Mouse (Mus musculus): ENCODE measurements around the gene Tnfrsf1b. TPM values are rescaled to one million over a fixed set of nuclear protein-coding genes. Genes with fewer than 3 reads are reported as not detected.

Tnfrsf1b gene
- polyA plus RNA-seq, 1 experiment: 3.9 TPM

DNA sequence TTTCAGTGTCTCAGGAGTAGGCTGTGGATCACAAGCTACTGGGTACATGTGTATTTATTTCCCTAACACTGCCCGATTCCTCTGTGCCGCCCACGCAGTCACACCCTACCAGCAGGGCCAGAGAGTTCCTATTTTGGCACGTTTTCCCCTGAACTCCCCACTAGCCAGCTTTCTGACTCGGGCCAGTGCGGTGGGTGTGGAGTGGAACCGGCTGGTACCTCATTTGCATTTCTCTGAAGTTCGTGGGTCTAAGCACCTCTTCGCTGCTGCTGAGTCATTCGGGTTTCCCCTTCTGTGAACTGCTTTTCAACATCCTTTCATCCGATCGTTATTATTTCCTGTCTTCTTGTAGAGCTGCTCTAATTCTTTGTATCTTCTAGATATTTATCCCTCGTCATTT, 7.7 kb upstream of the Tnfrsf1b start:
- H3K36me3 ChIP-seq (ENCODE audit: control insufficient read depth, insufficient read depth, low read length, poor library complexity, severe bottlenecking): no peaks in the 10 kb centered on the region
- H3K9ac ChIP-seq (ENCODE audit: low read depth, poor library complexity, severe bottlenecking): 0 out of 2 replicates have a peak overlapping the region, but pooled peaks have one; percentile 3
- no peak overlapping the region for H3K4me3 ChIP-seq (ENCODE audit: low read depth, low read length)
- no peak overlapping the region for H3K27ac ChIP-seq (ENCODE audit: insufficient read depth, low read length)
- no peaks in the 10 kb centered on the region for H3K9me3 ChIP-seq (replicated peaks; ENCODE audit: control insufficient read depth, insufficient read depth, low read length, poor library complexity, severe bottlenecking)
- H3K4me1 ChIP-seq (ENCODE audit: control insufficient read depth, insufficient read depth, low read length): peaks cover 4% of the 10 kb centered on the region
- no peak for TF ChIP-seq POLR2A (IDR thresholded peaks at IDR 0.05; ENCODE audit: insufficient read depth, low read length)
- no peaks in the 10 kb centered on the region for H3K27me3 ChIP-seq (ENCODE audit: control insufficient read depth, insufficient read depth, low read length, poor library complexity, severe bottlenecking)

DNA sequence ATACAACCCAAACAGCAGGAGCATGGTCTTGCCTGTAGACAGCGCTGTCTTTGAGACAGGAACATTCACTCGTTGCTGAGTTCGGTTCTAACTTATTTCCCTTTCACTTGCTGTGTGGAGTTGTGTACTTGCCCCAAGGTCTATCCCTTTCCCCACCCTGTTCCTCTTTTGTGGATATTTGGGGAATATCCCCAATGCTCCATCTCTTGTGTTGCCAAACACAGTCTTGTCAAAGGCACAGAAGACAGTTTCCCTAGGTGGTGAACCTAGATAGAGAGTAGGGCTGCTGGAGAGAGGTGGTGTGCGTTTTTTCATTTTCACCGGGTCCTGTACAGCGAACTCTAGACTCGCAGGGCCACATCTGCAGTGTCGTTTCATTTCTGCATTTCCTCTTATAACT, 5.9 kb upstream of the Tnfrsf1b start:
- no peak overlapping the region for H3K4me3 ChIP-seq (ENCODE audit: low read depth, low read length)
- H3K4me1 ChIP-seq (ENCODE audit: control insufficient read depth, insufficient read depth, low read length): peaks cover 4% of the 10 kb centered on the region
- no peak overlapping the region for H3K9ac ChIP-seq (ENCODE audit: low read depth, poor library complexity, severe bottlenecking)
- no peaks in the 10 kb centered on the region for H3K36me3 ChIP-seq (ENCODE audit: control insufficient read depth, insufficient read depth, low read length, poor library complexity, severe bottlenecking)
- no peaks in the 10 kb centered on the region for H3K9me3 ChIP-seq (replicated peaks; ENCODE audit: control insufficient read depth, insufficient read depth, low read length, poor library complexity, severe bottlenecking)
- H3K27me3 ChIP-seq (ENCODE audit: control insufficient read depth, insufficient read depth, low read length, poor library complexity, severe bottlenecking): no peaks in the 10 kb centered on the region
- no peak overlapping the region for H3K27ac ChIP-seq (ENCODE audit: insufficient read depth, low read length)
- TF ChIP-seq EP300 (IDR thresholded peaks at IDR 0.05; ENCODE audit: insufficient read depth, low read depth, low read length) (no peak), CTCF (IDR thresholded peaks at IDR 0.05; ENCODE audit: low read depth, low read length) (no peak), POLR2A (IDR thresholded peaks at IDR 0.05; ENCODE audit: insufficient read depth, low read length) (no peak)

DNA sequence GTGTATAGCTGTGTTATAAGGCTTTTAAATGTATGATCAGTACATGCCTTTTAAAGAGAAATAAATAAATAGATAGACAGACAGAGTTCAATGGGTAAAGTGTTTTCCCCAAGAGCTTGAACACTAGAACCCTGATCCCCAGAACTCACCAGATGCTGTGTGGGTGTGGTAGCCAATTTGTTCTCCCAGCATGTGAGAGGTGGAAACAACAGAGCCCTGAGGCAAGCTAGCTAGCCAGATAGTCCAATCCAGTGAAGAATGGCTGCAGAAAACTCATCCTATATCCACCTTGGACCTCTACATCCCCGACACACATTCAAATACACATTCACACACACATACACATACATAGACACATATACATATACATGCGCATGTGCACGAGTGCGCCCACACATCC, 4.9 kb upstream of the Tnfrsf1b start:
- peaks cover 4% of the 10 kb centered on the region for H3K4me1 ChIP-seq (ENCODE audit: control insufficient read depth, insufficient read depth, low read length)
- no peak overlapping the region for H3K27ac ChIP-seq (ENCODE audit: insufficient read depth, low read length)
- H3K4me3 ChIP-seq (ENCODE audit: low read depth, low read length): no peak overlapping the region
- H3K27me3 ChIP-seq (ENCODE audit: control insufficient read depth, insufficient read depth, low read length, poor library complexity, severe bottlenecking): no peaks in the 10 kb centered on the region
- no peaks in the 10 kb centered on the region for H3K9me3 ChIP-seq (replicated peaks; ENCODE audit: control insufficient read depth, insufficient read depth, low read length, poor library complexity, severe bottlenecking)
- no peak for TF ChIP-seq POLR2A (IDR thresholded peaks at IDR 0.05; ENCODE audit: insufficient read depth, low read length)
- TF ChIP-seq CTCF (IDR thresholded peaks at IDR 0.05; ENCODE audit: low read depth, low read length): no peak
- TF ChIP-seq EP300 (IDR thresholded peaks at IDR 0.05; ENCODE audit: insufficient read depth, low read depth, low read length): no peak
- no peaks in the 10 kb centered on the region for H3K36me3 ChIP-seq (ENCODE audit: control insufficient read depth, insufficient read depth, low read length, poor library complexity, severe bottlenecking)
- H3K9ac ChIP-seq (ENCODE audit: low read depth, poor library complexity, severe bottlenecking): no peak overlapping the region

DNA sequence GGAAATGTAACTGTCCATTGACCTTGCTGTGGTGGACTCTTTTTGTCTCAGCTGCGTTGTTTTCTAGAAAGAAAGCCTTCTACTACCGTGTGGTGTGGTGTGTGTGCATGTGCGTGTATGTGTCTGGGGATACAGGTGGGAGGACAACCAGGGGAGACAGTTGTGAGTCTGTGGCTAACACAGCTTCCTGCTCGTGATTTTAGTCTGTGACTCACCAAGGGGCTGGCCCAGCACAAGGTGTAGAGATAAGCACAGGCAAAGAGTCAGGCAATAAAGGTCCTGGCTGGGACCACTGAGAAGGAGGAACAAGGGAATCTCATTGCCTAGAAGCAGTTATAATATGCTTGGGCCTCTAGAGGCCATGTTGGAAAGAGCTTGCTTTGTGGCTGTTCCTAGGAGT, 3.3 kb upstream of the Tnfrsf1b start:
- H3K4me3 ChIP-seq (ENCODE audit: low read depth, low read length): no peak overlapping the region
- H3K27ac ChIP-seq (ENCODE audit: insufficient read depth, low read length): no peak overlapping the region
- TF ChIP-seq CTCF (IDR thresholded peaks at IDR 0.05; ENCODE audit: low read depth, low read length): no peak
- no peak for TF ChIP-seq EP300 (IDR thresholded peaks at IDR 0.05; ENCODE audit: insufficient read depth, low read depth, low read length)
- no peak for TF ChIP-seq POLR2A (IDR thresholded peaks at IDR 0.05; ENCODE audit: insufficient read depth, low read length)
- H3K27me3 ChIP-seq (ENCODE audit: control insufficient read depth, insufficient read depth, low read length, poor library complexity, severe bottlenecking): no peaks in the 10 kb centered on the region
- peaks cover 4% of the 10 kb centered on the region for H3K4me1 ChIP-seq (ENCODE audit: control insufficient read depth, insufficient read depth, low read length)
- H3K36me3 ChIP-seq (ENCODE audit: control insufficient read depth, insufficient read depth, low read length, poor library complexity, severe bottlenecking): no peaks in the 10 kb centered on the region
- H3K9ac ChIP-seq (ENCODE audit: low read depth, poor library complexity, severe bottlenecking): no peak overlapping the region
- no peaks in the 10 kb centered on the region for H3K9me3 ChIP-seq (replicated peaks; ENCODE audit: control insufficient read depth, insufficient read depth, low read length, poor library complexity, severe bottlenecking)

DNA sequence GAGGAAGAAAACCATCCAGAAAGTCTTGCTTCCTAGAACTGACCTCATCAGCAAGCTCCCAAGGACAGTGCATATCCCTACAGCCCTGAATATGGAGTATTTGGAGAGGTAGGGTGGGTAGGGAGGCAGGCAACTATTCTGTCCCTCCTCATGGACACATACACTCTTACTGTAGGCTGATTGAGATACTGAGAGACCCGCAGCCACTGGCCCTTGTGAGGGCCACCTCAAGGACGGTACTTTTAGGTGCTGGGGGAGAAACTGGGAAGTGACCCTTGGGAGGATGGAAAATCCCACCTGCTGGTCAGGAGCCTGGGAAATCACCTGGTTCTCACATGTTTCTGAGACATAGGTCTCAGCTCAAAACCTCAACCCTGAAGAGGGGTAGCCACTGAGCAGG, 886 bp upstream of the Tnfrsf1b start:
- Histone ChIP-seq H3K27me3 (ENCODE audit: control insufficient read depth, insufficient read depth, low read length, poor library complexity, severe bottlenecking) (no peaks in the 10 kb centered on the region), H3K4me3 (ENCODE audit: low read depth, low read length) (no peak overlapping the region), H3K9me3 (replicated peaks; ENCODE audit: control insufficient read depth, insufficient read depth, low read length, poor library complexity, severe bottlenecking) (no peaks in the 10 kb centered on the region), H3K27ac (ENCODE audit: insufficient read depth, low read length) (no peak overlapping the region), H3K9ac (ENCODE audit: low read depth, poor library complexity, severe bottlenecking) (no peak overlapping the region), H3K36me3 (ENCODE audit: control insufficient read depth, insufficient read depth, low read length, poor library complexity, severe bottlenecking) (no peaks in the 10 kb centered on the region), H3K4me1 (ENCODE audit: control insufficient read depth, insufficient read depth, low read length) (peaks cover 3% of the 10 kb centered on the region)
- TF ChIP-seq CTCF (IDR thresholded peaks at IDR 0.05; ENCODE audit: low read depth, low read length) (no peak), EP300 (IDR thresholded peaks at IDR 0.05; ENCODE audit: insufficient read depth, low read depth, low read length) (no peak), POLR2A (IDR thresholded peaks at IDR 0.05; ENCODE audit: insufficient read depth, low read length) (no peak)

DNA sequence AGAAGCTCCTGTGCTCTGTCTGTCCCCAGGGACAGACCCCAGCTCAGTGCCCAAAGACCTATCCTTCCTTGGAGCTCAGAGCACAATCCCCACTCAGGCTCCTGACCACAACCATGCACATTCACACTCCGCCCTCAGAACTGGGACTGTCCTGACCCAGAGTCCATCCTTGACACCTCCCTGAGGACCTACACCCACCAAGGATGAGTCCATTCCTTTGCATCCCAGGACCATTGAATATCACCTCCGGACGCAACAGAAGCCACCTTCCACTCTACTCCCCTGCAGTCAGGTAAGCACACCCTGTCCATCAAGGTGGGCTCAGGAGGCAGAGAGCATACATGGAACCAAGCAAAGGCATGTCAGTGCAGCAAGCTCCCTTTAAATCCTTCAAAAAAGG, 1.1 kb downstream of the Tnfrsf1b start:
- Histone ChIP-seq H3K9me3 (replicated peaks; ENCODE audit: control insufficient read depth, insufficient read depth, low read length, poor library complexity, severe bottlenecking) (no peaks in the 10 kb centered on the region), H3K36me3 (ENCODE audit: control insufficient read depth, insufficient read depth, low read length, poor library complexity, severe bottlenecking) (no peaks in the 10 kb centered on the region), H3K9ac (ENCODE audit: low read depth, poor library complexity, severe bottlenecking) (no peak overlapping the region), H3K27me3 (ENCODE audit: control insufficient read depth, insufficient read depth, low read length, poor library complexity, severe bottlenecking) (no peaks in the 10 kb centered on the region), H3K4me3 (ENCODE audit: low read depth, low read length) (peak overlapping the region; percentile 20; the same call in 1 of the 2 replicates), H3K4me1 (ENCODE audit: control insufficient read depth, insufficient read depth, low read length) (peaks cover 3% of the 10 kb centered on the region), H3K27ac (ENCODE audit: insufficient read depth, low read length) (no peak overlapping the region)
- no peak for TF ChIP-seq POLR2A (IDR thresholded peaks at IDR 0.05; ENCODE audit: insufficient read depth, low read length)

All from ES-Bruce4 (cell line).